Mouse (Mus musculus) v-Abl transformed pro-B cells (cell line): ENCODE data around the gene Elmo2.

Source experiments
- in situ Hi-C, 2 experiments: fragments of 400-800 bp; cut with MboI; formaldehyde crosslinking; loops; one replicate each; pipeline ENCODE4 v1.15.1; 2025; ENCODE audit not compliant: unreplicated experiment in 2 of 2

Gene Elmo2

DNA sequence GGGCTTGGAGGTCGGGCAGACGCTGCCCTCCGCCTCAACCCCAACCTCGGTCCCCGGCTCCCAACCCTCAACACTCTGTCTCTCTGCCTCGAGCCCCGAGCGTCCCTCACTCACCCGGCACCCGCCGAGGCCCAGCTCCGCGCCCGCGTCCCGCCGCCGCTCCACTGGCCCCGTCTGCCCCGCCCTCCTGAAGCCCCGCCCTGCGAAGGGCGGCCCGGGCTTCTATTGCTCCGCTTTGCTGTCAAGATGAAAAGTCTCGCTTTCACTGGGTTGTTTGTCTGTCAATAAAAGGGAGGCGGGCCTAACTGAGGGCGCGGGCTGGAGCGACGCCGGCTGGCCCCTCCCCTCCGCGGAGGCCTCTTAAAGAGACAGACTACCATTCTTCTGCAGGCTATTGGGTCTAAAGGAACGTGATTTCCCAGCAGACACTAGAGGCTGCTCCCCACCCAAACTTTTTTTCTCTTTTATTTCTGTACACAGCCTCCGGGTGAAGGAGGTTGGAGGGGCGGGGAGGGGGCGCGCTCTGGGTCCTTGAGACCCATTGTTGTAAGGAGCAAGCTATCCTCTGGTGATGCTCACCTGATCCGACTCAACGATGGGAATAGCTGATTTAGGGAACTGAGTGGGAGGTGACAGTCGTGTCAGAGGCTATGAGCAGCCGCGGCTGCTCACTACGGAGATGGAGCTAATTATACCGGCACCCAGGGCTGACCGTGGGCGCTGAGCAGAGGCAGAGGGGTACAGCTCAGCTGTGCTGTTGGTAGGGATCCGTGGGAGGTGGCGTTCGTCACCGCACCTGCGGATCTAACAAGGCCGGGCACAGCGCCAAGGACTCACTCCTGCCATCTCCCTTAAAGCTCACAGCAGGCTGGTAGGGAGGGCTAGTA is at the start of gene Elmo2:
Elmo2 (minus strand) TSS at position 176 of the 887 bp plus-strand sequence.
- in situ Hi-C loops: no loop called here

DNA sequence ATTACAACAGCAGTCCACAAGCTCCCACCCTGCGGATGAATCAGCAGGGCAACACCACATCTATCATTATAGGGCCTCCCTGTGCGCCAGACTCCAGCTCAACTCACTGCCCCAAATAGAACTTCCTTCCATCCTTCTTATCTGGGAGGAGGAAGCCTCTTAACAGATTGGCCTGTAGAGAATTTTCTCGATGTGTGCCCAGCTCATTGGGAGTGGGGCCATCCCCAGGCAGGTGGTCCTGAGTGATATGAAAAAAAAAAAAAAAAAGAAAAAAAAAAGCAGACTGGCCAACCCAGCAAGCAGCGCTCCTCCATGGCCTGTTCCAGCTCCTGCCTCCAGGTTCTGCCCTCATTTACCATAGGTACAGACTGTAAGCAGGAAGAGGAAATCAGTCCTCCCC is 49.7 kb upstream of the Elmo2 start:
- in situ Hi-C loops: no loop called here

DNA sequence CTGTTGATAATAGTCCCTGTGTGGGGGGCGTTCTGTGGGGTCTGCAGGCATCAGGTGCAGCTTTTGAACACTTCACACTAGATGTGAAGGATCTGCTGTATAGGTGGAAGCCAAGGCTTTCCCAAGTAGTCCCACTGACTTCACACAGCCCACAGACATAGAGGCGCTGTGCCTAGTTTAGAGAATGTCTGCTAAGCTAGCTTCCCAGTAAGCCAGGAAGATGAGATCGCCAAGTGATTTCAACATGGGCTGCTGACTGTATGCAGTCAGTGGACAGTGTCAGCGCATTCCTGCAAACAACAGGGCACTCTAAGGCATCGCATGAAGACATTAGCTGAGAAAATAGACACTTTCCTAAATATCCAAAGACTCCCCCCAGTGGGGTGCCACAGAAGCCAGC is 49.2 kb upstream of the Elmo2 start:
- in situ Hi-C loops: no loop called here

DNA sequence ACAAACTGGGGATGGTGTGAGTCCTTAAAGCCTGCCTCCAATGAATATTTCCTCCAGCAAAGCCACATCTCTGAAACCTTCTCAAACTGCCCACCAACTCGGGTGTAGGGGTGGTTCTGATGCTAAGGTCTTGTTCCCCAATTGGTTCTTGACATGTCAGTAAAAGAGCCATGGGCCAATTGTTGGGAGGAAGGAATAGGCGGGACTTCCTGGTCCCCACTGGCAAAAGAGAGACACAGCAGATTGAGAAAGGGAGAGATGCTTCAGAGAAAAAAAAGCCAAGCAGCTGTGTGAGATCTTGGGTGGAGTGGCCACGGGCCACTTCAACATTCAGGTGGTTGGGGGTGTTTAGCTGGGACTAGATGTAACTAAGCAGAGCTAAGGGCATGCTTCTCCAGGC is 44.8 kb upstream of the Elmo2 start:
- in situ Hi-C loops: no loop called here

DNA sequence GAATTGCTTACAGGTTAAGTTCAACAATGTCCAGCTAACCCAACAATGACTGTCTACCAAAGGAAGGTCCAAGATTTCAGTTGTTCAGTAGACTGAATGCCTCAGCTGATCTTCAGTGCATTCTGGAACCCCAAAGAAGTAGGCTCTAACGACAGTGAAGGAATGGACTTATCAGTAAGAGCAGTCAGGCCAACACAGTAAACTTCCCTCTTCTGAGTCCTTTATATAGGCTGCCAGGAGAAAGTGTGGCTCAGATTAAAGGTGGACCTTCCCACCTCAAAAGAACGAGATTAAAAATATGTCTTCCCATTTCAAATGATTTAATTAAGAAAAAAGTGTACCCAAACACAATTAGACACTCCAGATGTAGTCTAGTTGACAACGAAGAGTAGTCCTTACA is 44.1 kb upstream of the Elmo2 start:
- in situ Hi-C loops: no loop called here

DNA sequence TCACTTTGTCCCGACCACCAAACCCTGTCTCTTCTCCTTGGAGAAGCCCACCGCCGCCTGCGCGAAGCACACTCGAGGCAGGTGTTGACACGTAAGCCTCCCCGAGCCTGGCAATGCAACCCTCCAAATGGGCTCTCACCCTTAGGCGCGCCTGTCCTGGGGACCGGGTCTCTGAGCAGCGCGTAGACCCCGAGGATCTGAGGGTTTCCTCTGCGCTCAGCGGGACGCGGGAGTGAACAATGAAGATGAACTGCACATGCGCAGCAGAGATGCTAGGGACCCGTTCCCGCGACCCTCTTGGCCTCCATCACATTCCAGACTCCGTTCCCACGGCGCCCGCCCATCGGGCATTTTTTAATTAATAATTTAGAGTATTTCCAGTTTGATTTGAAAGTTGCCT is 42.2 kb upstream of the Elmo2 start, which contains the start of gene Zfp663:
Zfp663 (minus strand) TSS at position 234 of the 400 bp plus-strand sequence.
- in situ Hi-C loops: no loop called here

DNA sequence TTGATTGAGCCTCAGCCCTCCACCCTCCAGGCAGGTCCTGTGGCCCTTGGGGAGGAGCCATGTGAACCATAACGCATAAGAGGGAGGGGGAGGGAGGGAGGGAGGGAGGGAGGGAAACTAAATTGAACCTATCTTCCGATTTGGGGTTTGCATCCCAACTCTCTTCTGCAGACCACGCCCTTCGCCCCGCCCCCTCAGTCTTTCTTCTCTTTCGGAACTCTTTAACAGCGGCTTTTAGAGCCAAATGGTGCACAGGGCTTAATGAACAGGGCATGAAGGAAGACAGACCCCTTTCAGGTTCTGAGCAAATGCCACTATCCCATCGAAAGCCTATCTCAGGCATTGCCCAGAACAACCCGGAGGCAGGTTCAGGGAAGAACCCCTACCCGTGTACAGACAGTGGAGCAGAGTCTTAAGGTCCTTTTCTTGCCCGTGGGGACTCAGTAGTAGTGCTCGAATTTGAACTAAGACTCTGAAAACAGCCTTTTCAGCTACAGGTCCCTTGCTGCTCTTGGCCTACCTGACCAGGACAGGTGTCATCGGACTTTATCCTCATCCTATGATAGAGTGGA is 41.7 kb upstream of the Elmo2 start:
- in situ Hi-C loops: no loop called here

DNA sequence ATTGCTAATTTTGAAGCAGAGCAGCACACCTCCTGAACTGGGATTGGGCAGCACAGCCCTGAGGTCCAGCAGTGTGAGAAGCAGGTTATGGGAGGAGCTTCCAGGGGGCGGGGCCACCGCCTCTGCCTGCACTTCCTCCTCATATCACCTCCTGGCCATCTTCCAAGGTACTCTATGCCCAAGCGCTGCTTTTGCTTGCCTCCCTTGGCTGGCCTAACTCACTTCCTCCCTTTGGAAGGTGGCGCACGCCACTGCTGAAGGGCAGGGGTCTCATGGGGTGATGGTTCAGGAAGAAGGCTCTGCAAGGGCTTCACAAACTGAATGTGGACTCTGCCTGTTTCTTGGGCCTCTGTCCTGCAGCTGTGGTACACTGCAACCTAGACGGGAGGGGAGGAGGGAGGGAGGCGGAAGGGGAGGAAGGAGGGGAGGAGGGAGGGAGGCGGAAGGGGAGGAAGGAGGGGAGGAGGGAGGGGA is 40.8 kb upstream of the Elmo2 start:
- in situ Hi-C loops: no loop called here

DNA sequence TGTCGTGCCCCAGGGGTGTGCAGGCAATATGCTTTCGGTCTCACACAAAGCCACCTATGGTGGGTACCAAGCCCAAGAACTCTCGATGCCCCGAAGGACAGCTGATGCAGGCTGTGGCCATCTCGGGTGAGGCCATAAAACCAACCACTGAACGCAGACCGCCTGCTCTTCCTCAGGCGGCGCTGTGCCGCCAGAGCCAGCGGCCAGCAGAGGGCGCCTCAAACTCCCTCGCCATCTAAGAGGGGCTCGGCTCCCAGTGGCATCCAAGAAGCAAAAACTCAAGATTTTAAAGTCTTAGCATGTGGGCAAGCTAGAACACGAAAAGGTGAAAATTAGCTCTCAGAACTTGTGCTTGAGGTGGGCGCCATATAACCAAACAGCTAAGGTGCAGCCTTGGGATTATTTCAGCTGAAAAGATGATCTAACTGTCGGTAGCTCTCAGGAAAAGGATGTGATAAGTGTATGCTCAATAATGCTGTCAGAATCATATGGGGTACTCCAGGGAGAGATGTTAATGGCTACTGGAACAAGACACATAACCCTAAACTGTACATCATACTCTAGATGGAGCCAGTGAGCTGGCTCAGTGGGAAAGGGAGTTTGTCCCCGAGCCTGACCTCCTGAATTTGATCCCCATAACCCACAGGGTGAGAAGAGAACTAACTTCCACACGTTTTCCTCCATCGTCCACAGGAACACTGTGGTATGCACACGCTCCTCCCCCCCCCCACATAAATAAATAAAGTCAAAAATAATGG is 38.2 kb upstream of the Elmo2 start:
- in situ Hi-C loops: no loop called here

DNA sequence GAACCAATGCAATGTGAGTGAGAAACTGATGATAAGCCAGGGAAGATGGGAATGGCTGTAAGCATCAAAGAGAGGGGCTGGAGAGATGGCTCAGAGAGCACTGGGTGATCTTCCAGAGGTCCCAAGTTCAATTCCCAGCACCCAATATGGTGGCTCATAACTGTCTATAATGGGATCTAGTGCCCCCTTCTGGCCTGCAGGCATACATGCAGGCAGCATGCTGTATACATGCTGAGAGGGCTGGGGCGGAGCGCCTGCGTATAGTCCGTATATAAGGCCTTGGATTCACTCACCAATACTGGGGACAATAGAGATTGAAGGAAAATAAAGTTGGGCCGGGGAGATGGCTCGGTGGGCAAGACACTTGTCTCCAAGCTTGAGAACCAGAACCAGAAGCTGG is 37.0 kb upstream of the Elmo2 start:
- in situ Hi-C loops: no loop called here

DNA sequence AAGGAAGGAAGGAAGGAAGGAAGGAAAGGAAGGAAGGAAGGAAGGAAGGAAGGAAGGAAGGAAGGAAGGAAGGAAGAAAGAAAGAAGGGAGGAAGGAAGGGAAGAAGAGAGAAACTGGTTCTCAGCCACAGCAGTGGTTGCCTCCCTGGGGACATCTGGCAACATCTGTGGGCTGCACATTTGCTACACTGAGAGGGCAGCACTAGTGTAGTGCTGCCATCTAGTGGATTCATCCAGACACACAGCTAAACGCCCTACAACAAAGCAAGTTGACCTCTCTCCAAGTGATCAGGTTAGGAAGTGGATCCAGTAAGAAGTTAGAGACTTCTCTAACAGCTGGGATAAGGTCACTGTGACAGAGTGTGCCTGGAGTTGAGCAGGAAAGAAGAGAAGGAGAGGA is 34.6 kb upstream of the Elmo2 start:
- in situ Hi-C loops: no loop called here

DNA sequence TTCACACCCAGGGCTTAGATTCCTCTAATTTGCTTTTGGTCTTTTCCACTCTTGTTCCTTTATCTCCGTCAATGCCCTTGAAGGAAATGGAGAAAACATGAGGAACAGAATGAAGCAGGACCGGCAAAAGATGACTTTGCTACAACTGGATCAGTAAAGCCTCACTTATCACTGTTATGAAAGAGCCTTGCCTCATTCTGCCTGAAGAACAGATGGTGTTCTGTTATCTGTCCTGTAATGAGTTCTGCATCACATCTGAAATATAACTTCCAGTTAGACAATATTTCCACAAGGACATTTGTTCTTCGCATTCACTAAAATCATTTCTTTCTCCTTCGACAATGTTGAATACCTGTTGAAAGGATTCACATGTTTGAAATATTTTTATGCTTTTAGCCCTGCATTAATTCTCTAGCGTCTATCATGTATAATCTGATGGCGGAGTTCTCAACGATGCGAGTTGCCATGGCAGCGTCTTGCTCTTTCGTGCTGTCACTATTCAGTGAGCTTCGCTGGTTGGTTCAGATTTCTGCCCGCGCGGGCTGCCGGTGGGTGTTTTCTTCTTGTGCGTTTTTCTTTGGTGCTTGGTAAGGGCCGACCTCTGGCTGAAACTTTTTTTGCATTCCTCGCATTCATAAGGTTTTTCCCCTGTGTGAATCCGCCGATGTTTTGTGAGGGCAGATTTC is 25.7 kb upstream of the Elmo2 start:
- in situ Hi-C loops: no loop called here

DNA sequence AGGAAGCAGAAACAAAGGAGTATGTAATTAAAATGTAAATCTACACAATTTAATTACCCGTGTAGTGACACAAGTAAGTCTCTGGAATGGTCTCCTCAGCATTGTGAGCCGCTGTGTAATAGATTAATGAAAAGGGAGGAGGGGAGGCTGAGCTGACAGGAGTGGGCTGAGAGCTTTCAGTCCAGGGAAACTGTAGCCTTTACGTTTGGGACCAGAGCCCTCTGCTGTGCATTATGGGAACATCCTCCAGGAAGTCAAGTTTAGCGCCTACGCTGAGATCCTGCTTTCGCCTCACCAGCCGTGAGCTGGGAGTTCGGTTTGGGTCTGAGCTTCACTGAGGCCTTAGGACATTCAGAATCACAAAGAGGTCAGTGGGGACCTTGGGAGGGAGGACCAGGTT is 23.2 kb upstream of the Elmo2 start:
- in situ Hi-C loops: no loop called here

DNA sequence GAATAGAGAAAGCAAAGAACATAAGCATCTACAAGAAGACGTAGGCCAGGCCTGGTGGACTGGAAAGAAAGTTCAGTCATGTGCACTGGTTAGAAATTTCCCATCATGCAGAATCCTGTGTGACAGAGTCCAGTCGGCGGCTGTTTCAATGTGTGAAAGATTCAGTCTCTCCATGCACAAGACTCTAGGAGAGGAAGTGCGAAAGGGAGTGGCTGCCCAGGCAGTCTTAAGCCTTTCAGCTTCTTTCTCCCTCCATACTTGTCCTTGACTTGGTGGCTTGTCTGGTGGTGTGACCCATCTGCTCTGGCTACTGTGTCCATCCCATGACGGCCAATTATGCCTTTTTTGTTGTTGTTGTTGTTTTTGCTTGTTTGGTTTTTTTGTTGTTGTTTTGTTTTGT is 19.9 kb upstream of the Elmo2 start:
- in situ Hi-C loops: no loop called here

DNA sequence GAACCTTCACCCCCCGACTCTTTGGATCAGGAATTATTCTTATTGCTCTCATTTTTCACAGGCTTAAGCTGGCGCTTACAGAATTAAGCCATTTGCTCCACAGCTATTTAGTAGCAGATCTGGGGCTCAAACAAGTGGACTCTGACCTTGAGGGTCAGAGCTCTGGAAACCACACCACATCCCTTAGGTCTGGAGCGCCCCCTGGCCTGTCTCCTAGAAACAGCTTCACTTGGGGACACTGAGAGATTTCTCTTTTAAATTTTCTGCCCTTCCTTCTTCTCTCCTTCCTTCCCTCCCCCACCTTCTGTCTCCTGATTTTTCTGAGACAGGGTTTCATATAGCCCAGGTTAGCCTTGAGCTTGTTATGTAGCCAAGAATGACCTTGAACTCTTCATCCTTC is 10.9 kb upstream of the Elmo2 start:
- in situ Hi-C loops: loop anchor here in 1 of 2 experiments (5.0 to 10.0 kb wide), 2 partner anchors 260 to 372 kb away; partner anchors contain the start of gene Slc12a5

DNA sequence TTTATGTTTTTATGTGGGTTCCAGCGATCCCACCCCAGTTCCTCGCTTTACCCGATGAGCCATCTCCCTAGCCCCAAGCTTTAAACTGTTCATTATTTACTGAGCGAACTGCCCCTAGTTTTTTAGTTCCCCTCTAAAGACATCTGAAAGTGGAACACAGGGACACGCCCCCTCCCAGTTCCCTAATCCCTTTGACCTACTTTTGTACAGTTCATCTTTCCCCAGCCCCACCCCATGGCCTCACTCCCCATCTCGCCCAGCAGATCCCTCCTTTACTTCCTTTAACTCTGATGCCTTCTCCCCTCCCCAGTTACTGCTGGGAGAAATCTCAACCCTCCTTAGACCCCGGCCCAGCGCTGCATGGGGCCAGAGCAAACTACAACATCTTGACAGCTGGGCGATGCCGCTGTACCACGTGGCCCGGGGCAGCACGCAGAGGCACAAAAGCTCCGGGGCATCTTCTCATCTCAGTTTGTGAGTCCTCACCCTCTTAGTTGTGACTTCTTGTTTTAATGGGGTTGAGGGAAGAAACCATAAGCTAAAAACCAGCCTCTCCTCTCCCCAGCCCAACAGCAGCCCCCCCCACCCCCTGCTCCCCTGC is 6.4 kb upstream of the Elmo2 start:
- in situ Hi-C loops: loop anchor here in 1 of 2 experiments (10.0 kb wide), 1 partner anchor 368 kb away; the partner anchor contains the start of gene Slc12a5

DNA sequence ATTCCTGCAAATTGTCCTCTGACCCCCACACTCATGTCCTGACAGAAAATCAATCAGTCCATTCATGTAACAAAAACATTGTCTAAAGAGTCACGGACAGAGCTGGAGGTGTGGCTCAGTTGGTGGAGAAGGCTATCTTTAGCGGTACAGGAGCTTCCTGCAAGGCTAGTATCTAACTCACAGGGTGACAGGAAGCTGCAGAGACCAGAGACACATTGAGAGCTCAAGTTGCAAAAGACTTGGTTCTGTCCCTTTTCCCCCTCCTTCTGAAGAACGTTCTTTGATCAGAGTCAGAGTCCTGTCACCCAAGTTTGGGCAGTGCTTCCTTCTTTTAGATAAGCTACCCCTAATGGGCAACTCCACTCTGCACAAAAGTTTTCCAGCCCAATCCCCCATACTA is 3.4 kb upstream of the Elmo2 start:
- in situ Hi-C loops: loop anchor here in 1 of 2 experiments (10.0 kb wide), 1 partner anchor 365 kb away; the partner anchor contains the start of gene Slc12a5

DNA sequence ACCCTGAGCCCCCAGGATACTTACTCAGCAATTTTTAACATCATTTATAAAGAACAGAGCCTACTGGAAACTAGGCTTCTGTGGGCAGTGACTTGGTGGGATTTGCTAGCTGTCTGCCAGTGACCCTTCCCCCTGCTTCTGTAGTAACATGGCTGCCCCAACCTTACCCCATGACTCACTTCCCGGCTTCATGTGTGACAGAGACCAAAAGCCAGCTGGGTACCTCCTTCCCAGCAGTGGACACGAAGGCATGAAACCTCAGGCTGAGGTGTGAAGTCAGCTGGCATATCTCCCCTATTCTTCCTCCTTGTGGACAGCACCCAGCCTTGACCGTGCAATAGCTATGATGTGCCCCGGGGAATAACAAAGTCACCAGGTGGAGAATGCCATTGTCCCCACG is 2.5 kb upstream of the Elmo2 start:
- in situ Hi-C loops: no loop called here

DNA sequence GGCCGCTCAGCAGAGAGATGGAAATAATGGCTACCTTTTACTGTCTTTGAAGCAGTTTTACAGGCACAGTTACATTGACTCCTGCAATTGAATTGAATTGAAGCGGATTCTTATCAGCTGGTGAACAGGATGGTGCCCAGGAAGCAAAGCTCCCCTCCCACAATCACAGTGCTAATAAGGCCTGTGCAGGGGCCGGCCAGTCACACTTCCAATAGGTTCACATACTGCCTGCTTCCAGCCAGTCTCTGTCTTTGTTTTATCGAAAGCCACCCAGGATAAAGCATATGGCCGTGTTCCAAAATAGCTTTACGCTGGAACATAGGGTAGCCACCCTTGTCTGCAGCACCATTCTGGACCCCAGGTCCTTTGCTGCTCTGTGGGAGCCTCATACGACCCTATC is 1.1 kb upstream of the Elmo2 start:
- in situ Hi-C loops: no loop called here
